ENCODE assay signal across 24 mouse cellular contexts in genomic region chr1:39613061-39613460, GRCm38 (mm10). TPM values are rescaled to one million over a fixed set of nuclear protein-coding genes. Genes with fewer than 3 reads are reported as not detected.
A peak's percentile ranks its signal among the peaks of the same experiment; 100 is the strongest.
DNase-seq lines count a peak whose midpoint lies in the region; ATAC-seq and TF ChIP-seq lines count a peak whose summit lies in the region.
"Had no signal": no experiment of that assay in that cellular context is flagged by ENCODE, and none has a peak within 500 bp of the region (broad histone marks: within the 10 kb centered on the region; RNA-seq: fewer than 3 reads in every experiment).

No protein-coding gene starts in this region.

- no peak for TF ChIP-seq CTCF in kidney, adult 2 months (conservative IDR thresholded peaks at IDR 0.05; ENCODE audit: insufficient read depth, insufficient read length, low read depth, low read length)
- TF ChIP-seq CTCF in C2C12 (IDR thresholded peaks at IDR 0.05; ENCODE audit: control insufficient read depth, insufficient read depth, insufficient read length) = no peak

- no peak overlapping the region for H3ac ChIP-seq in C2C12 (ENCODE audit: control insufficient read depth, insufficient read length, low read depth)

- no peak for ATAC-seq in limb, embryonic 11.5 days (ENCODE audit: insufficient number of reproducible peaks, low FRiP score, low TSS enrichment, low read depth)
- ATAC-seq in frontal cortex, adult (ENCODE audit: low TSS enrichment) = no peak
- ATAC-seq: activated CD4-positive, CD25-positive, alpha-beta regulatory T cell, adult 4 months; forebrain, embryonic 14.5 days; forebrain, postnatal 0 days had no signal

- no peak overlapping the region for H3K4me2 ChIP-seq in limb, embryonic 11.5 days (ENCODE audit: low read depth, severe bottlenecking)
- H3K4me2 ChIP-seq: embryonic facial prominence, embryonic 15.5 days; heart, embryonic 11.5 days; hindbrain, embryonic 12.5 days; hindbrain, embryonic 15.5 days had no signal

- H3K9me3 ChIP-seq in limb, embryonic 11.5 days (ENCODE audit: control insufficient read depth, low read length) = no peaks in the 10 kb centered on the region
- no peaks in the 10 kb centered on the region for H3K9me3 ChIP-seq in limb, embryonic 10.5 days (replicated peaks)
- H3K9me3 ChIP-seq: embryonic facial prominence, embryonic 15.5 days; hindbrain, embryonic 12.5 days; hindbrain, embryonic 15.5 days had no signal

- no peak overlapping the region for H3K27ac ChIP-seq in kidney, adult 2 months (ENCODE audit: insufficient read depth, low read depth, low read length)
- H3K27ac ChIP-seq in limb, embryonic 11.5 days (replicated peaks; ENCODE audit: low read depth, low read length) = 0 out of 2 replicates have a peak overlapping the region, but pooled peaks have one; percentile 14
- no peak overlapping the region for H3K27ac ChIP-seq in limb, embryonic 10.5 days
- H3K27ac ChIP-seq: embryonic facial prominence, embryonic 15.5 days; gastrocnemius, adult 2 months; hindbrain, embryonic 12.5 days; hindbrain, embryonic 15.5 days had no signal

- no peaks in the 10 kb centered on the region for H3K27me3 ChIP-seq in kidney, adult 2 months (replicated peaks; ENCODE audit: control insufficient read depth, insufficient read depth, low read length)
- no peaks in the 10 kb centered on the region for H3K27me3 ChIP-seq in limb, embryonic 11.5 days (ENCODE audit: control insufficient read depth, insufficient read depth, low read length)
- no peaks in the 10 kb centered on the region for H3K27me3 ChIP-seq in limb, embryonic 10.5 days (ENCODE audit: low read depth, poor library complexity, severe bottlenecking)
- no peaks in the 10 kb centered on the region for H3K27me3 ChIP-seq in C2C12 (ENCODE audit: control insufficient read depth, insufficient read depth, insufficient read length)
- H3K27me3 ChIP-seq: embryonic facial prominence, embryonic 15.5 days; hindbrain, embryonic 15.5 days had no signal

- no peak overlapping the region for H3K9ac ChIP-seq in limb, embryonic 11.5 days (ENCODE audit: low read length)
- H3K9ac ChIP-seq: embryonic facial prominence, embryonic 15.5 days; forebrain, postnatal 0 days; hindbrain, embryonic 12.5 days; hindbrain, embryonic 15.5 days had no signal

- no peak for TF ChIP-seq POLR2A in kidney, adult 2 months (IDR thresholded peaks at IDR 0.05; ENCODE audit: low read depth, low read length)

- 84% methylated on average over 3 of the region's 3 CpGs for WGBS in kidney, adult 2 months
- 78% methylated on average over 3 of the region's 3 CpGs for WGBS in limb, embryonic 11.5 days
- 91% methylated on average over 3 of the region's 3 CpGs for WGBS in limb, embryonic 10.5 days

- peaks cover 14% of the 10 kb centered on the region; the same call in 1 of the 2 replicates for H3K4me1 ChIP-seq in kidney, adult 2 months (ENCODE audit: control insufficient read depth, insufficient read depth, low read length)
- peaks cover 9% of the 10 kb centered on the region for H3K4me1 ChIP-seq in limb, embryonic 11.5 days (ENCODE audit: control insufficient read depth, insufficient read depth, low read length)
- peaks cover 23% of the 10 kb centered on the region for H3K4me1 ChIP-seq in limb, embryonic 10.5 days
- H3K4me1 ChIP-seq: hindbrain, embryonic 12.5 days; hindbrain, embryonic 15.5 days had no signal

- no peaks in the 10 kb centered on the region for H3K79me3 ChIP-seq in C2C12 (ENCODE audit: low read depth)

- no peaks in the 10 kb centered on the region for H3K79me2 ChIP-seq in C2C12 (ENCODE audit: control insufficient read depth, insufficient read depth)

- DNase-seq in kidney, adult 2 months = peak; percentile 5
- DNase-seq in kidney, postnatal 14 days = no peak
- DNase-seq in limb, embryonic 11.5 days (ENCODE audit: low spot score) = no peak
- DNase-seq in limb, embryonic 10.5 days (ENCODE audit: low spot score) = no peak
- peak; percentile 37 for DNase-seq in forelimb bud, embryonic 11.5 days (ENCODE audit: low read depth, low spot score)
- DNase-seq in adrenal gland, adult 18-20 months (ENCODE audit: low spot score in 2 of 2) = no peak
- DNase-seq: adrenal gland, postnatal 10 days; adrenal gland, postnatal 36 days; cerebellum, adult 18-20 months; cerebellum, adult 9-10 months; cerebellum, postnatal 14 days; forebrain, postnatal 0 days; gastrocnemius, adult 2 months; gastrocnemius, postnatal 14 days had no signal

- H3K36me3 ChIP-seq in kidney, adult 2 months (ENCODE audit: control insufficient read depth, insufficient read depth, low read length) = no peaks in the 10 kb centered on the region
- no peaks in the 10 kb centered on the region for H3K36me3 ChIP-seq in limb, embryonic 11.5 days (ENCODE audit: control insufficient read depth, insufficient read depth, low read length)
- no peaks in the 10 kb centered on the region for H3K36me3 ChIP-seq in limb, embryonic 10.5 days
- no peaks in the 10 kb centered on the region for H3K36me3 ChIP-seq in C2C12 (ENCODE audit: control insufficient read depth, insufficient read depth)
- H3K36me3 ChIP-seq: embryonic facial prominence, embryonic 15.5 days; hindbrain, embryonic 12.5 days; hindbrain, embryonic 15.5 days had no signal

- H3K4me3 ChIP-seq in kidney, adult 2 months (ENCODE audit: insufficient read depth, low read depth, low read length) = no peak overlapping the region
- H3K4me3 ChIP-seq in limb, embryonic 11.5 days (ENCODE audit: low read depth, low read length) = no peak overlapping the region
- H3K4me3 ChIP-seq in limb, embryonic 10.5 days = no peak overlapping the region
- no peak overlapping the region for H3K4me3 ChIP-seq in C2C12 (ENCODE audit: insufficient read depth, poor library complexity, severe bottlenecking)
- H3K4me3 ChIP-seq: embryonic facial prominence, embryonic 15.5 days; gastrocnemius, adult 2 months; hindbrain, embryonic 12.5 days; hindbrain, embryonic 15.5 days had no signal

TF ChIP-seq in C2C12, 6 proteins besides CTCF, POLR2A, EP300 and RAD21:
- TF ChIP-seq MYOG (IDR thresholded peaks at IDR 0.05; ENCODE audit: control insufficient read depth, extremely low read depth, insufficient read length) = no peak
- no peak for TF ChIP-seq CEBPB (IDR thresholded peaks at IDR 0.05; ENCODE audit: low read depth)
- no peak for TF ChIP-seq MAX (IDR thresholded peaks at IDR 0.05)
- peak; percentile 30 for TF ChIP-seq MYOD1 (IDR thresholded peaks at IDR 0.05; ENCODE audit: control insufficient read depth, insufficient read length, low read depth)
- no peak for TF ChIP-seq FOSL1 (IDR thresholded peaks at IDR 0.05; ENCODE audit: insufficient read depth, low read length, poor library complexity, severe bottlenecking)
- TF ChIP-seq USF1 (IDR thresholded peaks at IDR 0.05; ENCODE audit: low read depth) = no peak

RNA-seq across cellular contexts. Expression of gene Rnf149, which starts 35.9 kb away (rescaled TPM):
- 30.3 and 33.7 TPM in 2 replicates for polyA plus RNA-seq in kidney, adult 2 months (2012; rRNA removed)
- polyA plus RNA-seq in limb, embryonic 11.5 days (2014; fragmentation: Nextera tagmentation; extraction: Ambion mirVana) = 26.2 and 32.4 TPM in 2 replicates
- 24.2 and 25.7 TPM in 2 replicates for polyA plus RNA-seq in limb, embryonic 10.5 days (2016; fragmentation: Nextera tagmentation; extraction: Ambion mirVana)
- polyA plus RNA-seq in C2C12 (2012; fragmentation: generic; extraction: Trizol) = 23.0 TPM
- total RNA-seq in adrenal gland, adult 18-20 months (2021) = 10 to 100 TPM; 36.6 to 45.2 TPM

RNA-seq across cellular contexts. Expression of gene Creg2, which starts 38.2 kb away (rescaled TPM):
- 0.04 and 0.09 TPM in 2 replicates for polyA plus RNA-seq in kidney, adult 2 months (2012; rRNA removed)
- polyA plus RNA-seq in limb, embryonic 11.5 days (2014; fragmentation: Nextera tagmentation; extraction: Ambion mirVana) = 0.10 TPM in 1 of 2 replicates, not detected in the other
- polyA plus RNA-seq in limb, embryonic 10.5 days (2016; fragmentation: Nextera tagmentation; extraction: Ambion mirVana) = 0.06 TPM in 1 of 2 replicates, not detected in the other
- not detected for polyA plus RNA-seq in C2C12 (2012; fragmentation: generic; extraction: Trizol)
- under 1 TPM; 0.35 to 0.36 TPM for total RNA-seq in adrenal gland, adult 18-20 months (2021)
- total RNA-seq: heart, postnatal 25 days; hematopoietic stem cell, adult 5-6 weeks had no signal

Comparison
In these comparisons a context has a peak if more than half of its experiments do, and no peak if none do; other contexts are left out.
1. DNase-seq: peak in kidney, adult 2 months (single experiment) and forelimb bud, embryonic 11.5 days (single experiment); none in kidney, postnatal 14 days (single experiment), limb, embryonic 11.5 days (single experiment), limb, embryonic 10.5 days (single experiment) and adrenal gland, adult 18-20 months (0 of 2).